Mouse (Mus musculus) embryo, embryonic 10 days (tissue): ENCODE results near the gene Xrcc2.
"Not testable (repeated sequence)": the region's sequence is repeated elsewhere in the genome, so short reads cannot be mapped to it uniquely, and the experiment has no call there.

Experiments
- DNase-seq: peaks from one replicate; pipeline ENCODE4 v3.0.0-alpha.2; 2015; ENCODE audit warnings: low spot score

Xrcc2 gene

DNA sequence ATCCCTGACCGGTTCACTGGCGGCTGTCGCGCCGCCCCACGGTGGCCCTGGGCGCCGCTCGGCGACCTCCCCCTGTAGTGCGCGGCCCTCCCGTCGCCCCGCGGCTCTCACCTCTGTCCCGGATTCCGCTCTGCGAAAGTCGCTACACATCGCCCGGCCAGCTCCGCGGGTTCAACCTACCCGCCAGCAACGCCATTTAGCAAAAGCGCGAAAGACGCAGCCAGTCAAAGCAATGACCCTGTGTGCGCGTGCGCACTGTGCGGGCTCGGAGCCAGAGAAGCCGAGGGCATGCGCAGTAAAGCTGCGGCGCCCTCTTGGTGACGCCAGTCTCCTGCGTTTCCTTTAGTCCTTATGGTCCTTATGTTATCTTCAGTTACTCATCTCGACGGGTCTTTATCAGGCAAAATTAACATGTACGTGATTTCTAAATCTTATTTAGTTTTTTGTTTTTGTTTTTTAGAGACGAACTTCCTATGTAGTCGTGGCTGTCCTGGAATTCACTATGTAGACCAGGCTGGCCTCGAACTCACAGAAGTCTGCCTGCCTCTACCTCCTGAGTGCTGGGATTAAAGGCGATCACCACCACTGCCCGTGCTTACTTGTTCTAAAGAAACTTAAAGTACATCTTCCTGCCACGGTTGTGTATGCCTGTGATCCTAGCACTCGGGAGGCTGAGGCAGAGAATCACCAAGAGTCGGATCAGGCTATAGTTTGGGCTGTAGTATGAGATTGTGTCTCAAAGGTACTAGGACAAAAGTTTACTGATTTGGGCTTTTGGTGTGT, at the start of gene Xrcc2:
Xrcc2 (minus strand) TSS at position 259 of the 783 bp plus-strand sequence.
- peak; percentile 99 for DNase-seq

DNA sequence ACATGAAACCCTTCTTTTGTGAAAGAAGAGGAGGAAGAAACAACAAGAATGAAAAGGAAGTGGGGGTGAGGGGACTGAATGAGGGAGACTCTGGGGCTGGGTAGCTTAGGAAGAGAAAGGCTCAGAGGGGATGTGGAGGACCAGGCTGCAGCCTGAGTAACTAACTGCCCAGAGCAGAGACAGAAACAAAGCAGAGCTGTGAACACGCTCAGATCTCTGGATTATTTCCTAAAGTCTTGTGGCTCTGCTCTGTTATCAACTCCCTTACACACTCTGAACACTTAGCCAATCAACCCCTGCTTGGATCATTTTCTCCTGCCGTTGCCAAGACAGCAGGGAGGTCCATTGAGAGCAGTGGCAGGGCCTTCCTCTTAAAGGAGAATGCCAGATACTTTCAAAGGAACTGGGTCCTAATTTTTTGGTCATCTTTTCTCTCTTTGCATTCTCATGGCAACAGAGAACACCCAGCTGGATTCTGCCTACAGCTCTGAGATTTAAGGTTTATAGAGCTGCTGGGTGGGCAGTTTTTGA, 48.7 kb upstream of the Xrcc2 start:
- no peak for DNase-seq

DNA sequence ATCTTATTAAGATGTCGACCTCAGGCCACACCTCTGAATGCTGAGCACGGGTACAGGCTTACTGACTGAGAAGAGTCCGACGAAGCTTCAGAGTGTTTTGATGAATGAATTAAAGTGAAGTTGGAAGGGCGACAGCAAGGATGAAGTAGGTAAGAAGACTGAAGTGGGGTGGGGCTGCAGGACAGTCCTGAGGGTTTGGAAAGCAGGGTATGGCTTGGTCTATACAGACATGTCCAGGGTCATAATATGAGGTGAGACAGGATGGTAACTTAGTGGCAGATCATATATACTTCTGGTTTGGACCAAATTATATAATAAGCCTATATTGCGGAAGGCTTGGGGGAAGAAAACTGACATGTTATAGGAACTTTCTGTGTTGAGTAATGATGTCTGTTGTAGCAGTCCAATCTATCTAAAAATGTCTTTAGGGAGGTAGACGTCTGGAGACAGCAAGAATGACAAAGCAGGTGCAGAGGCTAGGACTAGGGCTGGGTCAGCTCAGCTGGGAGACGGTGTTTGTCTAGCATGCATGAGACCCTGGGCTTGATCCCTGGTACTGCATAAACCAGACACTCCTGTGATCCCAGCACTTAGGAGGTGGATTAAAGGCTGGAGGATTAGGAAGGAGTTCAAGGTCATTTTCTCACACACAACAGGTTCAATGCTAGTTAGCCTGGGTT, 48.1 kb upstream of the Xrcc2 start:
- DNase-seq: no peak

DNA sequence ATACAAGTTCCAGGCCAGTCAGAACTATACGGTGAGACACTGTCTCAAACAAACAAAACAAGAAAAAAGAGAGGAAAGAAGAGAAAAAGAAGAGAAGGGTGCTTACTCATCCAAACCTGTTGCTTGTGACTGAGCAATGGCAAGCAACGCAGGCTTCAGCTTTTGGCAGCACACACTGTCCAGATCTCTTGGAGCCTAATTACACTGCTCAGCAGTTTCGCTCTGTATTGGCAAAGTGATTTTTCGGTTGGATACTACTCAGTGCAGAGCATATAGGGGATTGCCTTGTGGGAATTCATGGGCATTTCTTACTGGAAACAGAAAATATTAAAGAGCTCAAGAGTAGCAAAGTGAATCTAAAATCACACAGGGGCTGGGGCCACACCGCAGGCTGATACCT, 47.2 kb upstream of the Xrcc2 start:
- no peak for DNase-seq

DNA sequence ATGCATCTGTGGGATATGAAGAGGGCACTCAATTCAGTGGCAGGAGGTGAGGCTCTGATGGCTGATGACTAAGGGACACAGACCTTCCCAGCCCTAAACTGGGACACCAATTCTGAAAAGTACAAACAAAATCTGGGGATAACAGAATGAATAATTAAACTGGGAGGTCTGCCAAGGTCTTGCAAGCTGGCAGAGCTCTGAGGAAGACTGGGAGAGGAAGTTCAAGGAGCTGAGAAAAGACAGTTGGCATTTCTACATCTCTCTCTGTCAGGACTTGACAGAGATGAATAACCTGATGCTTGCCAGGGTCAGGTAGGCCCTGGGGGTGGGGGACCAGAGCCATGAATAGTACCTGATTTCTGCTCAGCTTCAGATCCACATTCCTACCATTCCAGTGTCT, 45.9 kb upstream of the Xrcc2 start:
- no peak for DNase-seq

DNA sequence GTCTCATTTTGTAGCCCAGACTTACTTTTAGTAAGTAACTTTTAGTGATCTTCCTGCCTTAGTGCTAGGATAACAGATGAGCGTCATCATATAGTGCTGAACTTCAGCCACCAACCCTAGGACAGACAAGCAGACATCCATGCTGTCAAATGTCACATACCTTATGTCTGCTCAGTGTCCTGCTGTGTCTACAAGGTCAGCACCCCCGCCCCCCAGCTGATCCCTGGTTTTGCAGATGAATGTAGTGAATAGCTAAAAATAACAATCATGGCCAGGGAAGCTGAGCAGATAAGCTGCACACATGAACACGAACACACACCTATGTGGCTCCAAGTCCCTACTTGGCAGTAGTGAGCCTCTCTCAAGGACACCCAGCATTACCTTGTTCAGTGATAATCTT, 43.0 kb upstream of the Xrcc2 start:
- no peak for DNase-seq

DNA sequence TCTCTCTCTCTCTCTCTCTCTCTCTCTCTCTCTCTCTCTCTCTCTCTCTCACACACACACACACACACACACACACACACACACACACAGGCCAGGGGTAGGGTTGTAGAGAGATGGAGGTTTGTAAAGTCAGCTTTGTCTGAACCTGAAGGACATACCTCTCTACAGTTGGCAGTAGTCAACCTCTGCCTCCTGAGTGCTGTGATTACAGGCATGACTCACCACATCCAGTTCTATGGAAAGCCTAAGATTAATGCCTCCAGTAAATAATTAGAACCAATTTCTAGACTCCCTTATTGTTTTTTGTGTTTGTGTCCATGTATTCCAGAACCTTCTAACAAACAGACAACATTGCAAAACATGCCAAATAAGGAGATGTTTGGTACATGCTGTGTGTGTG, 42.3 kb upstream of the Xrcc2 start:
- no peak for DNase-seq

DNA sequence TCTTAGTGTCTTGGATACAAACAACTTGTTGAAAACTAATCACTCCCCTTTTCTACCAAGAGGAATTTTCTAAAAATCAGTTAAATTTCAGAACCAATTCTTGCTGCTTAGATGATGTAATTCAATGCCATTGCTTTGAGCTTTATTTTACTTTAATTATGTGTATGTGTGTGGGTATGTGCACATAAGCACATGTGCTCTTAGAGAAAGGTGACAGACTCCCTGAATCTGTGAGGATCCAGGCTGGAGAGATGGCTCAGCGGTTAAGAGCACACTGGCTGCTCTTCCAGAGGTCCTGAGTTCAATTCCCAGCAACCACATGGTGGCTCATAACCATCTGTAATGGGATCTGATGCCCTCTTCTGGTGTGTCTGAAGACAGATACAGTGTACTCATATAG, 33.3 kb upstream of the Xrcc2 start:
- not testable (repeated sequence) for DNase-seq

DNA sequence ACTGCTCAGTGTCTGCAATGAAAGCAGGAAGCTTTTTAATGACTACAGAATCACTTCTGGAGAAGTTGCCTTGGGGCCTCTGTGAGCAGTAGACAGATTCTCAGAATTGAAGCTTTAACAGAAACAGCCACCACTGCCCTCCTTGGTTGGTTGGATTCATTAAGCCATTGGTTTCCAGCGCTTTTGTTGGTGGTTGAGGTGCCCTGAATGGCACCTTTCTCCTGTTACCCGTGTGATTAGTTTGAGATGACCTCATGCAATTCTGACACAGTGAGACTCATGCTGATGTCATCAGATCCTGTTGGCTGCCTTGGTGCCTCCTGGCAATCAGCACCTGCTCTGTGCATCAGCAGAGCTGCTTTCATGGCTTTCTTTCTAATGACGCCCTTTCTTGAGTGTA, 32.8 kb upstream of the Xrcc2 start:
- DNase-seq: no peak

DNA sequence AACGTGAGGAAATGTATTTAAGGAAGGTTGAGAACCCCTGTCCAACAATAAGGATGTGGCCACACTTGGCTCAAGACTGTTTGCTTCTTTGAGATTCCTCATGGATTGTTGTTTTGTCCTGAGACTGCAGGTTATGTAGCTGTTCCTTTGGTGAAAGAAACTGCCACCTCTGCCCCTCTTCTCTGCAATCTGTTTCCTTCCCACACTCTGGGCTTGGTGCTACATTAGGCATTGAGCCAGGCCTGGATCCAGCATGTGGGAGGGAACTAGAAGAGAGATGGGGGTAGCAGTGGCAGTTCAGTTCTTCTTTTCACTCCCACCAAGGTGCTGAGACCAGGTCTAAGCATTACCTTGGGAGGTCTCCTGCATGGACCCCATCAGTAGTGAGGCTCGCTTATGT, 30.2 kb upstream of the Xrcc2 start:
- no peak for DNase-seq

DNA sequence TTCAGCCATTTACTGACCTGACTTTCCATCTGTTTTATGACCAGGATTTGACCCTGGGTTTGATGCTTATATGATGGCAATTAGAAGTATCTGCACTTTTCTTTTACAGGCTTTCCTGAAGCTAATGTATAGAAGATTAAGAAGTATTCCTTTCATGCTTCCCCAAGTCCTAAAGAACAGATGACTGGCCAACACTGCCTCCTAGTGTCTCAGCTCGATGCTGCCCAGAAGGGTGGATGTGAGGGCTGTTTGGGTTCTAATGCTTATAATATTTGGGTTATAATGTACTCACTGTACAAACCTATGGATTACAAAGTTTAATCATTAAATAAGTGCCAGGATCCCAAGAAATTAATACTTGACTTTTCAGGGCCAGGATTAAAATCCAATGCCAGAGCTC, 28.7 kb upstream of the Xrcc2 start:
- DNase-seq: peak; percentile 54

DNA sequence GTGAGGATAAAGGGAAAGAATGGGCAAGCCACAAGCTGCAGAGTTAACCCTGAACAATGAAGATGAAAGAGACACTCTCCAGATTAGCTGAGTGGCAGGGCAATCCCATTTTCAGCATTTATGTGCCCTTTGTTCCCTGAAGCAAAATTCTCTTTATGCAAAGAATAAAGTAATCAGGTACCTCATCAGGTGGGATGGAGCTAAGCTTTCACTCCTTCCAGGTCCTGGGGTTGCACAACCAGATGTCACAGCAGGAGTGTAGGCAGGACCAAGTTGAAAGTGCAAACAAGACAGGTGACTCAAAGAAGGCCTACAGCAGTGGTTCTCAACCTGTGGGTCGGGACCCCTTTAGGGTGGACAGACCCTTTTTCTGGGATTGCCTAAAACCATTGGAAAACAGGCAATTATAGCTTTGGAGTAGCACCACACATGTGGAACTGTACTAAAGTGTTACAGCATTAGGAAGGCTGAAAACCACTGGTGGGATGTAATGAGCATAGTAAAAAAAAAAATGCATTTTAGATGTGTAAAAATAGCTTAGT, 18.6 kb upstream of the Xrcc2 start:
- DNase-seq: no peak

DNA sequence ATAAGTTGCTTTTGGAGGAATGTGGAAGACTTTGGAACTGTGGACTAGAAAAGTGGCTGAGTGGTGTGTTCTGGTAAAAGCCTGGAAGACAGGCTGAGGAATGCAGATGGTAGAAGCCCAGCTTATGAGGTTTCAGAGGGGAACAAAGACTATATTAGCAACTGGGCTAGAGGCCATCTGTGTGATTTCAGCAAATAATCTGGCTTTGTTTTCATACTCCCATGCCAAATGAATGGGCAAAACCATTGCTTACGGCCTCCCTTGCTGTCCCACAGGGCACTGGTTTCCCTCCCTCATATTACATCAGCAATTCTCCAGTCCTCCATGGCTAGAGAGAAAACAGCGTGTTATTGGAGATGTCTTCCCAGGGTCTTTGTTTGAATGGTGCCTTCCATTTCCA, 17.4 kb upstream of the Xrcc2 start:
- DNase-seq: no peak

DNA sequence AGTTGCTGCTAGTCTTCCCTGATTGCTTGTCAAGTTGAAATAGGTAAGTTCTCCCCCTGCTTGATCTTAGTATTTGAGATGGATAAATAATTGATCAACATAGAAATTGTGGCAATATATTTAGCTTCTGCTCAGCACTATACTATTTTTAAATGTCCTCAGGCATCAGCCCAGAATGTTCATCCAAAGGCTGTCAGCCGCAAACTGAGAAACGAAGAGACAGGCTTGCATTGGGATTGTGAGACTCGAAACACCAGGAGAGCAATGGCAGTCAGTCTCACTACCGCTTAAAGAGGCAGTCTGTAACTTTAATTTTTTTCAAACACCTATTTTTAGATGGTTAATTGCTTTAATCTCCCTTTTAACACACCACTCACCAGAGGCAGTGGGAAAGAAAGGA, 13.8 kb upstream of the Xrcc2 start:
- DNase-seq: no peak

DNA sequence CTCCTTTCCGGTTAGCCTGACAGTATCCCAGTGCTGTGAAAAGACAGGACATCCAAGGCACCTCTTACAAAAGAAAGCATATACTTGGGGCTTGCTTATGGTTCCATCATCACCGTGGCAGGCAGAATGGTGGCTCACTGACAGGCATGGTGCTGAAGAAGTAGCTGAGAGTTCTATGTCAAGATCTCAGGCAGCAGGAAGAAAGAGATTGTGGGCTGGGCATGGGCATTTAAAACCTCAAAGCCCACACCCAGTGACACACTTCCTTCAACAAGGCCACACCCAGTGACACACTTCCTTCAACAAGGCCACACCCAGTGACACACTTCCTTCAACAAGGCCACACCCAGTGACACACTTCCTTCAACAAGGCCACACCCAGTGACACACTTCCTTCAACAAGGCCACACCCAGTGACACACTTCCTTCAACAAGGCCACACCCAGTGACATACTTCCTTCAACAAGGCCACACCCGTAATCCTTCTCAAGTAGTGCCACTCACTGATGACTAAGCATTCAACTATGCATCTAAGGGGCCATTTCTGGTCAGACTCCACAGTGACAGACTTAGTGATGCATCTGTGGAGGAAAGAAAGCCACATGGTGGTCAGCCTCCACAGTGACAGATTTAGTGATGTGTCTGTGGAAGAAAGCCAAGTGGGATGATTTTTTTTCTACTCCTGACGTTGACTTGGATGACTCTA, 7.5 kb upstream of the Xrcc2 start:
- DNase-seq: not testable (repeated sequence)

DNA sequence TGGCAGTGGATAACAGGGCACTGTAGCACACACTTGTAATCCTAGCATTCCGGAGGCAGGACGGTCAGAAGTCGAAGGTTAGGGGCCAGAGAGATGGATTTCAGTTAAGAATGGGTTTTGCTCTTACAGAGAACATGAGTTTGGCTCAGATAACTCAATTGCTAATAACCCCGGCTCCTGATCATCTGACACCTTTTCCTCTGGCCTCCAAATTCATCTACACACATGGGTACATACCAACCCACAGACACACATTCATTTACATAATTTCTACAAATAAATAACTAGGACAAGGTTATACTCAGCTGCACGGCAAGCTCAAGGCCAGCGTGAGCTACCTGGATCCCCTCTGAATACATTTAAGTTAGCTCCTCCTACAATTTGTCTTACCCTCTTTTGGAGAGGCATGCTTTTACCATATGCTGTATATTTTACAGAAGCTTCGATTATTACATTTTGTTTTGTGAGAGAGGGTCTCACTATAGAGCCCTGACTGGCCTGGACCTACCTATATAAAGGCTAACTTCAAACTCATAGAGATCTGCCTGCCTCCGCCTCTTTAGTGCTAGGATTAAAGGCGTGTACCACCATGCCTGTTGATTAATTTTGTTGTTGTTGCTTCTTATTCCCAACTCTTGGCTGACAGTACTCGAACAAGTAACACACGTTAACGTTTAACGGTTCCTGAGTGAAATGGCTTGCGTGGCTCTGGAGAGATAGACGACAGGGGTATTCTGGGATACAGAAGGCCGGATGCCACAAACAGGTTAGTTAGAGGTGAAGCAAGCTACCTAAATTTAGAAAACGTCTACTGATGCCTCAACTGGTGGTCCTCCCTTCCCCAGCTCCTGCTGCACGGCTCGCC, 691 bp downstream of the Xrcc2 start:
- DNase-seq: no peak

DNA sequence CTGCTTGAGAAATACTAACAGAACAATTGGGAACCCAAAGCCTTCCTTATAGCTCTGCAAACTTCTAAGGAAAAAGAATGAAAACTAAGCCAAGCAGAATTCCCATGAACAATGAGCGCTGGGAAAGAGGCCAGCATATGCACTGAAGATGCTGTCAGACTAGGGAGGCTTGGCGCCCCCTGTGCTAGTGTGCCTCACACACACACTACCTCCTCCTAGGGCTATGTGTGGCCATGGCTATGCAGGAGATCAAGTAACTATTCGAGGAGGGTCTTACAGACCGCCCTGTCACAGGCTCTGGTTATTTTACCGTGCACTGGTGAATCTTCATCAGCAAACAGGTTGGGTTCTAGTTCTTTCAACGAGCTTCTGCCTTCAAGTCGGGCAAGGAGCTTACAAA, 7.7 kb downstream of the Xrcc2 start:
- DNase-seq: no peak

DNA sequence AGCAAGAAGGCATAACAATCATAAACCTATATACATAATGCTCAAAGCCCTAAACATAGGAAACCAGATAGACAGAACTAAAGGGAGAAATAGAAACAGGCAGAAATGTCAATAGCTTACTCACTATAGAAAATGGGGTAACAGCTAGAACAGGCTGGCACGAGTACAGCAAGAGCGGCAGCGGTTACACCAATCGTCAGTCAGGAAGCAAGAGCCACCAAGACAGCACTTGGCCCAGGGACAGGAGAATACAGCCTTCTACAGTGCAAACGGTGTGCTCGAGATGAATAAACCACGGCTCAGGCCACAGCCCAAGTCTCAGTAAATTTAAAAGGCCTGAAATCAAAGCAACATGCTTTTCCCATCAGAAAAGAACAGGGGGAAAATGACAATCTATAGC, 9.4 kb downstream of the Xrcc2 start:
- no peak for DNase-seq

DNA sequence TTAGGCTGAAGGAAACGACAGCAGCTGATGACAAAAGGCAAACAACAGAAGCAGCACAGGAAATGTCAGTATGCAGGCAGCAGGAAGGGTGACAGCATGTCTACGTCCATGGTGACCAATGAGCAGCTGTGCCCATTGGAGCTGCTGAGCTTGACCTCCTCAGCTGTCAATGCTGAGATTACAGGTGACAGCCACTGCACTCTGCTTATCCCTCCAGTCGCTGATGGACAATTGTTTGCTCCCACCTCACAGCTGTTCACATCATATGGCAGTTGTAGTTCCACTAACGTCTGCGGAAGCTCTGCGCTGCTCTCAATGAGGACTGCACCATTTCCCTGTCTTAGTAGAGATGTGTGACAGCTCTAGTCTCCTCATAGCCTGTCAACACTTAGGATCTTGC, 9.8 kb downstream of the Xrcc2 start:
- no peak for DNase-seq

DNA sequence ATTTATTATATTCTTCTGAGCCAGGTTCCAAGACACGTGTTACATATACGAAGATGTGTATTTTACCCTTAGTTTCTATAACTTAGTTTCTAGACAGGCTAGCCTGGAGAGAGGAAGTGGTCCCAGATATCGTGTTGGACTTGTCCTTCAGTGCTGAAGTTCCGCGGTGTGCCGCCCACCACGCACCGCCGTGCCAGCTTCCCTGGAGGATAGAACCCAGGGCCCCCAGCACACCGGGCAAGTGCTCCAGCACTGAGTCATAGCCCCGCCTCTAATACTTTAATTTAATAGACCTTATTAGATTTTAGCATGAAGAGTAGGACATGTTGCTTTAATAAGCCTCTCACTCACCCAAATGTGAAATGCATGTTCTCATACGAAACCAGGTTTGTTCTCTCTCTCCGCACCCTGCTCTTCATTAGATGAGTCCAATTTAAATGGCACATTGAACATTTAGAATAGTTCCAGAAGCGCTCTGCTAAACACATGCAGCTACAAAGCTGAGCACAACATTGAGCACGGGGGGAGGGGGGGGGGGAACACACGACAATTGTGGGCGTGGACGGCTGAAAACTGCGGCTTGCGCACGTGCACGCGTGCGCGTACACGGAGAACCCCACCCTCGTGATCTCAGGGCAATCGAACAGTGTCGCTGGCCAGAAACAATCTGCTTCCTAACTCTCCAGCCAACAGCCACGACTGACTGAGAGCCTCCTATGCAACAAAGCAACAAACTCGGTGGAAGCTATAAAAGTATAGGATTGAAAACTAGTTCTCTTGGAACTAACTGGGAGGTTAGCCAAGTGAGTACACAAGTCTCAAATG, 33.7 kb downstream of the Xrcc2 start:
- no peak for DNase-seq

DNA sequence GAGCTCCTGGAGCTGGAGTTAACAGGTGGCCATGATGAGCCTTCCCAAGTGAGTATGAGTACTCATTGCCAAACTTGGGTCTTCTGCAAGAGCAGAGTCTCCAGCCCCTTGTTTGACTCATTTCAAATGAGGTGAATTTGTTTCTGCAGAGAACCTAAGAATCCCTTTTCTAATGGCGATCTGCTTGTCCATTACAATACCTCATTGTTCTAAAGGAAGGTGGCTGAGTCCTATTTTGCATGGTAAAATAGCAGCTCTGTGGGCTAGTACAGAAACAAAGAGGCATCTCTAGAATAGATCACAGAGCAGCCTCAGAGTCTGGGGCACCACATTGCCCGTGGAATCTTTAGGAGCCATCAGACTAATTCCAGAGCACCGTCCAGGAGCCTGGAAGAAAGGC, 34.6 kb downstream of the Xrcc2 start:
- no peak for DNase-seq
